Mouse (Mus musculus): ENCODE data around the gene Nadsyn1.

DNA sequence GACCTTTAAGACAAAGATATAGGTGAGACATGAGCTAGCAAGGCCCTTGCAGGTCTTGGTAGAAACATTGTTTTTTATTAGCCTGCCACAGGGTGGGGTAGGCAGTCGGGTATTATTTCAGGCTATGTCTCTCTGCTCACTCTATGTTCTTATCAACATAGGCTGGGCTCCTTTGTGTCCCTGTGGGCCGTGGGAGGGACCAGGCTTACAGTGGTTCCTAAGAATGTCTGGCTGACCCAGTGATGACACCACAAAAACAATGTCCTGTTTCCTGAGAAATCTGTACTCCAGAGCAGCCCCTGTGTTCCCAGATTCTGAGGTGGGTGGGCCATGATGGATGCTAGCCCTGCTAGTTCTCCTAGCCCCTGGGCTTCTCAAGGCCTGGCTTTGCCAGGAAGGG is 45.3 kb downstream of the Nadsyn1 start:
- TF ChIP-seq POLR2A (IDR thresholded peaks at IDR 0.05; ENCODE audit: insufficient read depth, low read length) (no peak), EP300 (IDR thresholded peaks at IDR 0.05; ENCODE audit: insufficient read depth, low read depth, low read length) (no peak), CTCF (IDR thresholded peaks at IDR 0.05; ENCODE audit: low read depth, low read length) (no peak)

Measured in ES-Bruce4 (cell line).